Mouse (Mus musculus) T-cell, adult 2 months (primary cell): ENCODE measurements around the gene Rdh16f2.
"Not testable (repeated sequence)": the region's sequence is repeated elsewhere in the genome, so short reads cannot be mapped to it uniquely, and the experiment has no call there.

Source experiments
- DNase-seq: peaks from one replicate; pipeline ENCODE4 v3.0.0; 2022; ENCODE audit warnings: low spot score

The Rdh16f2 gene

DNA sequence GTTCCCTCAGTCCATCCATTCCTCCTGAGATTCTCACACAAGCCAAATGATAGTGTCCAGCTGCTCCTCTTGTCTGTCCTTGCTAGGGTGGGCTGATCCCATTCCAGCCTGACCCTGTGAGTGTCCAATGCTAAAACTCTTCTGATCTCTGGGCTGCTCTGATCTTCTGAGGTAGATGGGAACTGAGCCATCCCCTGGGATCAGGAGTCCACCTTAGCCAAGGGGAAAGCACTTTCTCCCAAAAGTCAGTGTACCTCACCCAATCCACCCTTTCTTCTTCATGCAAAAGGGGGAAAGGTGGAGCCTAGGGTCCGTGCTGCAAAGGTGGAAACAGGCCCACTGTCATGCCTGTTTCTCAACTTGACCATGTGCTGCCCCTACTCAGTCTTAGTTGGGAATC lies 25.2 kb downstream of the Rdh16f2 start:
- no peak for DNase-seq

DNA sequence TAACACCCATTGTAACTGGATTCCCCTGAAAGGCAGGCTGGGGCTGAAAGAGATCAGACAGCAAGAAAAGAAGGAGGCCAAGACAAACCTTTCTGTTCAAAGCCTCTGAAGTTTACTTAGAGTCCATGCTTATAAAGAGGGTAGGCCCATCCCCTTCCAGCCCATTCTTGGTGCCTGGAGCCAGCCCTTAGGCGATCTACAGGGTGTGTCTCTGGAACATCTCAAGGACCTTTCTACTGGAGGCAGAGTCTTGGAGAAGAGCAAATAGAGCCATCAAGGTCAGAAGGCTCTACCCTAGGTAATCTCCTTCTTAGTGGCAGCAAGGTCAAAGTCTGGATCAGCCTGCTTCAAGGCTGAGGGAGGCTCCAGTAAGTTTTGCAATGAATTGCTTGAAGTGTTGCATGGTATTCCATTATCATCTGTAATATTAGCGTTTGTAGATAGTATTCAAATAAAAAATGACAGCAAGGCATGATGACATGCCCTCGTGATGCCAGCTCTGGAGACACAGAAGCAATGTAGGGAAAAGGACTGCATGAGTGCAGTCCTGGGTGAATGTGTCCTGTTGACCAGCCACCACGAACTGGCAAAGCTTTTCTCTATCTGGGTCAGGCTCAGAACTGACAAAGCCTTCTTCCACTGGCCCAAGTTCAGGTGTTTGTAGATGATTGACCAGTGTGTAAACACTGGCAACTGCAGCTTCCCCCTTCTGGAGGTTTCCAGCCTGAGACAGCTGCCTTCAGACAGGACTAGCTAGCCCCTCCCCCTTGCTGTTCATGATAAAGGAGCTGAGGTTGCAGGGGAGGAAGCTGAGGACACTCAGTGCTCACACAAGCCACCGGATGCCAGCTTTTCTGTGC lies 27.1 kb downstream of the Rdh16f2 start:
- peak; percentile 34 for DNase-seq

DNA sequence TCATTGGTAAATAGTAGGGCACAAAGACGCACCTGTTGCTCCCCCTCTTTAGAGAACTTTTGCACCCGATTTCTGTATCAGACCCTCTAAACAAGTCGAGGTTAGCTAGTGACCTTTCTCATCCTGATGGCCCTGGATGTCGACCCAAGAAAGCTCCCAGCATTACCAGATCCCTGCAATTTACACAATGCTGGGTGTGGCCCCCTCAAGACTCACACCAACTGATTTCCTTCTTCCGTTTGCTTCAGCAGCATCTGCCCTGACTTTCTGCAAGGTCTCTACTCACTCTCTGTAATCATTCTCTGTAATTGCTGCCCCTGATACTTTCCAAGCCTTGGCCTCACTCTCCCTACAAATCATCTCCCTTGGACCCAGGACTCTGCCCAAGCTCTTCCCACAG lies 30.4 kb downstream of the Rdh16f2 start:
- no peak for DNase-seq

DNA sequence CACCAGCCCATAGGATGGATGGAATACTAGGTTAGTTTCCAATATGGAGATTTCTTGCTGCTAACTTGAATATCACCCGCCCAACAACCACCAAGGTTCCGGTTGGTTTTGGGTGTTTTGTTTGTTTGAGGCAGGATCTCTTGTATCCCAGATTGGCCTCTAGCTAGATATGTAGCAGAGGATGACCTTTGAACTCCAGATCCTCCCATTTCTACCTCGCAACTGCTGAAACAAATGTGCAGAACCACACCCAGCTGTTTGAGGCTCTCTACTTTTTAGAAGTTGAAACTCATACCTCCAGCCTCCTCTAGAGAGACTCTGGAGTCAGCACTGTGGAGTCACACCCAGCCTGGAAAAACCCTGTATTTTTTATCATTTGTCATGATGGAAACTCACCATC lies 31.2 kb downstream of the Rdh16f2 start:
- DNase-seq: no peak

DNA sequence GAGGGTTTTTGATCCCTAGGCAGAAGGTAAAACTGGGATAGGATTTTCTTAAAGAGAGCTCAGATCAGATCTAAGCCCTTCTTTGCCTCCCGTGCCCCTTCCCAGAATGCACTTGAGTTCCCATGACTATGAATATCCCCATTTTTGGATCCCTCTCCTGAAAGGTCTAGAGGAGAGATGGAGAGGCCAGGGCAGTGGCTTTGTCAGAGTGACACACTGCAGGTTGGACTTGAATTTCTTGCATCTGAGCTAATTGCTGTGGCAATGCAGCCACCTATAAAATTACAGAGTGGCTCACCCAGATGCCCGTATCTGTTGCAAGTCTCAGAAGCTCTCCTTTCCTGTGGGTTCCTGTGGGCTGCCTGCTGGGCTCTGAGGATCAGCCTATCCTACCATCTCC lies 31.9 kb downstream of the Rdh16f2 start, which contains the start of gene Sdr9c7:
Gene Sdr9c7, plus strand, starts transcription at position 301 of the 400 bp plus-strand sequence.
- no peak for DNase-seq

DNA sequence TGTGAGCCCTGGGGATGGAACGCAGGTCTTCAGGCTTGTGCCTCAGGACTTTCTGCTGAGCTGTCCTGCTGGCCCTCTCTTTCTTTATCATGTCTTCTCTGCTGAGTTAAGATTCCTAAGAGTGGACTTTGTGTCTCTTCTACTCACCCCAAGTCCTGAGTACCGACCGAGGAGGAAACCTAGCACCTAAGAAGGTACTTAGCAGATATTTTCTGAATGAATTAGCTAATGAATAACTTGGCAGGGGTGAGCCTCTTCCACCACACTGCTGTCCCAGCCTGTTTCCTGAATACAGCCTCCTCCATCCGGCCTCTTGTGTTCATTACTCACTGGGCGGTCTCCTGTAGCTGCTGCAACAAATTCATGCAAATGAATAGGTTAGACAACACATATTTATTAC lies 33.5 kb downstream of the Rdh16f2 start:
- DNase-seq: no peak

DNA sequence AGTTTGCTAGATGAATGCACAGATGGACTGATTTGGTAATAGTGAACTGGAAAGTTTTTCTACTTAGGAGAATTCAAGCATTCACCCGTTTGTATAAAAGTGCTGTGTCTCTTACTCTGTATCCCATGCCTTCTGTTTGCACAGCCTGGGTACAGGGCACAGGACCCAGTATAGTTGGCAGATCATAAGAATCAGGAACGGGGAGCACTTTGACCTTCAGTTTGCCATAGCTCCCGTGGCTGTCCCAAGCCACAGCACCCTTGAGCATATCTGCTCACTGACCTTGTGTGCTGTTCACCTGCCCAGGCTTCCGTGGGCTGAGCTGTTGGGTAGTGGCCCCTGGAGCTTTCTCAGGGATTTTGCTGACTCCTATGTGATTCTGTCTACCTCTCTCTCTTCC lies 35.5 kb downstream of the Rdh16f2 start:
- no peak for DNase-seq

DNA sequence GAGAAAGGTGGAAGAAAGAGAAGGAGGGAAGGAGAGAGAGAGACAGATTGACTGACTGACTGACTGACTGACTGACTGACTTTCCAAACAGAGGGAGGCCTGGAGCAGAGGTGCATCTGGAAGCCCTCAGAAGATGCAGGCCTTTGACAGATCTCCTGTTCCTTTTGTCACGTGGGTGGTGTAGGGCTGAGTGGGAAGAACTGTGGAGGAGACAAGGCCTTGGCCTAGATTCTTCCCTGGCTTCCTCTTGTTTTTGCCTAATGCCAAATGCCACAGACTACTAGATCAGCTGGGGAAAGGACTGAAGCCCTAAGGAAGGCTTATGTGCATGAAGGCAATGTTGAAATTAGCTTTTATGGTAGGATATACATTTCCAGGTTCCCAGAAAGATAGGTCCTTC lies 36.8 kb downstream of the Rdh16f2 start:
- no peak for DNase-seq

DNA sequence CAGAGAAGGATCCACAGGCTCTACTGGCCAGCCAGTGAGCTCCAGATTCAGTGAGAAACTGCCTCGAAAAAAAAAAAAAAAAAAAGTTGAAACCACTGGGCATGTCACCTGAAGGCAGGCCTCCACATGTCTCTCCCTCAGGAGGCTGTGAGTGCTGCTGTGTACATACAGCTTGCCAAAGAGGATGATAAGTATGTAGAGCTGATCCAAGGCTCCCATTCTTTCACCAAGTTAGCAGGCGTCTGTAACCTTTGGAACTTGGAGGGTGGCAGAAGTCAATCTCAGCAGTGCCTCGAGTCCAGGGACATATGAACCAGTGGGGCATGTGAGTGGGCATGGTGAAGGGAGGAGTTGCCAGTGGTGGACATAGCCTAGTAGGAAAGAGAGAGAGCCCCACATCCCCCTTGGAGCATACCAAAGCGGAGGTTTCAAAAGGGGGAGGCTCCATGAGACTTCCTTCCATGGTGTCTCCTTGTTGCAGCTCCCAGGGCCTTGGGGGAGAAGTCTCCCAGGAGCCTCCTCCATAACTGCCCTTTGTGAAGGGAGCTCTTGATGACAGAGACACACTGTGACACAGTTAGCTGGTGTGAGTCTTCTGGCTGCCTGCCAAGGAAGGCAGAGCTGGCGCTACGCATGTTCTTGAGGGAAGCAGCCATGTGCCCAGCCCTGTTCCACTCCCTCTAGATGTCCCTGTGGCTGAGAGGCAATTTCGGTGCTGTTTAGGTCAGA lies 38.6 kb downstream of the Rdh16f2 start:
- no peak for DNase-seq

DNA sequence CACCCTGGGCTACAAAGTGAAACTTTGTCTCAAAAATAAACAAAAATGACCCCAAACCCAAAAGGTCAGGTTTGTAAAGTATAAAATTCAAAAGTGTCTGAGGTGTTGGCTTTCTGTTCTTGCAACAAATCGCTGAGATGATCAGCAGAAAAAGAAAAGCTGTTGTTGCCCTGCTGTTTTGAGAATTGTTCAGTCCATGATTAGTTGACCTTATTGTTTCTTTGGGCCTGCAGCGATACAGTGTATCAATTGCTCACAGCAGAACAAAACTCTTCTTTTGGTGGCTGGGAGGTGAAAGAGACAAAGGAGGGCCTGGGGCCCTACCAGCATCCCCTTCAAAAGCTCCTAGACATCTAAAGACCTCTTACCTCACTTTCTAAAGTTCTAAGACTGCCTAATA lies 39.9 kb downstream of the Rdh16f2 start:
- DNase-seq: no peak

DNA sequence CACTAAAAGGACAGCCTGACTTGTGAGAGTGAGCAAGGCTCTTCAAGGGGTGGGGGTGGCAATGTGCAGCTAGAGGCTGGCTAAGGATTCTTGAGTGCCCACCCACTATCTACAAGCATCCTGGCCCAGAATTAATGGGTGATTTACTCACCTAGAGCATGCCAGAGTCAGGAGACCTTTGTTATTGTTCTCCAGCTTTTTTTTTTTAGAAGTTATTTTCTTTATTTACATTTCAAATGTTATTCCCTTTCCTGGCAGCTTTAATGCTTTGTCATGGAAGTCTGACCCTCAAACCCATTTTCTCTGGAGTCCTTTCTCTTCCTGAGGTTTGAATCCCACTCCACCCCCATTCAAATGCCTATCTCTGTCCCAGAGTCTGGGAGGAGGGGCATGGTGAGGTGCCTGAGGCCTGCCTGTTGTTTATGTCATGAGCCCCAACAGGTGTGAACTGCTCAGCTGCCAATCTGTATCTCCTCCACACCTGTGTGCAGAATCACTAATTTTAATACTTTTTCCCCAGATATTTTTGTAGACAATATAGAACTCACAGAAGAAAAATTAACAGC lies 41.2 kb downstream of the Rdh16f2 start:
- DNase-seq: no peak

DNA sequence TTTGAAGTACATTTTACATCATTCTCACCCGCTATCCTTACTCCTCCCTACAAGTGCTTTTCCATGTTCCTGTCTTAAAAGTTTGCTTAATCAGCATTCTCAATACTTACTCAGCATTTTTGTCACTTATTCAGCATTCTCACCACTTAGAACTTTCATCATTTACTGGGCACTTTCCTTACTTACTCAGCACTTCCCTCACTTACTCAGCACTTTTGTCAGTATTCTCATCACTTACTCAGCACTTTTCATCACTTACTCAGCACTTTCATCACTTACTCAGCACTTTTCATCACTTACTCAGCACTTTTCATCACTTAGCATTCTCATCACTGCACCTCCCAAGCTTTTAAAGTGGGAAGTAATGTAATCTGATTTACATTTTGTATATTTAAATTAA lies 49.3 kb downstream of the Rdh16f2 start:
- no peak for DNase-seq

DNA sequence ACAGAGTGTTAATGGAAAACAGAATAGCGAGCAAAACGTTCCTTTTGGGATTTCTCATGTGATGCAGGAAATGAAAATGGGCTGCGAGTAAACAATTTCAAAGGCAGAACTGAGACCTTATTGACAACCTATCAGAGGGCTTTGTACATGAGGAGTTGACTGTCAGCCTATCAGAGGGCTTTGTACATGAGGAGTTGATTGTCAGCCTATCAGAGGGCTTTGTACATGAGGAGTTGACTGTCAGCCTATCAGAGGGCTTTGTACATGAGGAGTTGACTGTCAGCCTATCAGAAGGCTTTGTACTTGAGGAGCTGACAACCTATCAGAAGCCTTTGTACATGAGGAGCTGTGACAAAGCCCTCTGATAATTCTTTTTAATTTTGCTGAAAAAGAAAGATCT lies 50.9 kb downstream of the Rdh16f2 start:
- not testable (repeated sequence) for DNase-seq

DNA sequence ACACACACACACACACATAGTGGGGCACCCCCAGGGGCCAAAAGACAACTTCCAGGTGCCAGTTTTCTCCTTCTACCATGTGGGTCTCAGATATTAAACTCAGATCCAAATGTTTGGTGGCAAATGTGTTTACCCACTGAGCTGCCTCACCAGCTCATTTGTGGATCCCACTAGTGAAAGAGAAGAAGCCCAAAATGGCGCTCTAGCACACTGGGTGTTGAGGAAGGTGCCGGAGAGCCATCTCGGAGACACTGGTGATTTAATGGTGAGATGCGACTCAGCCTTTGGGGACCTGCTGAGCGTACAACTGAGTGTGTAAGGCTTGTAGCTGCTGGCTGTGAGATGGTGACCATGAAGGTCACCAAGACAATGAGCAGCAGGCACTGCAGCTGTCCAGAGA lies 51.4 kb downstream of the Rdh16f2 start:
- DNase-seq: no peak

DNA sequence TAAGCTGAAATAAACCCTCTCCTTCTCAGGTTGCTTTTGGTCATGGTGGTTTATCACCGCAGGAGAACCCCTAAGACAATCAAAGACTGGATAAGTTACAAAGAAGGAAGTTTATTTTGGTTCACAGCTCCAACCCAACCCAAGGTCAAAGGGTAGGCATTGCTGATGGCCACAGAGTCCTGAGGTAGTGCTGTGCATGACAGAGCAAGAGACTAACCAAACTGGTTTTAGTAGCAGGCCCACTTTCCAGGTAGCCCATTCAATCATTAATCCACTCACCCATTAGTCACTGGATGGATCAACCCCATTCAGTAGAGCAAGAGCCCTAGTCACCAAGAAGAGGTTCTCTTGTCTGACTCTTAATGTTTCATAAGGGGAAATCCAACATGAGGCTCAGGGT lies 56.0 kb downstream of the Rdh16f2 start:
- DNase-seq: no peak

DNA sequence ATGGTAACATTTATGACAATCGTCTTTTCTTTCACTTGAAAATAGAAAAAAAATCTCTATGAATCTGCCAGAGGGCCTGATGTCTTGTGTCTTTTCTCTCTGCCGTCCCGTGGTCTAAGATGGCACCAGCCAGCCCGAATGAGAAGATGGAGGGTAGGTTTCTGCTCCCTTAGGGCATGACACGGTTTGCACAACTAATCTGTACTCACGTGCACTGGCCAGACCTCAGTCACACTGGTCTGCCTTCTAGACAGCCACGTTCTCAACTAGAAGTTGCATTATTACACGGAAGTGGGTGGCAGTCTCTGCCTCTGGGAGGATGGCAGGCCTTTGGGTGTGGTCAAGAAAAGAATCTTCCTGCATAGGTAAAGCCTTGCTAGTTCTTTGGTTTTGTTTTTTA lies 56.8 kb downstream of the Rdh16f2 start:
- no peak for DNase-seq

DNA sequence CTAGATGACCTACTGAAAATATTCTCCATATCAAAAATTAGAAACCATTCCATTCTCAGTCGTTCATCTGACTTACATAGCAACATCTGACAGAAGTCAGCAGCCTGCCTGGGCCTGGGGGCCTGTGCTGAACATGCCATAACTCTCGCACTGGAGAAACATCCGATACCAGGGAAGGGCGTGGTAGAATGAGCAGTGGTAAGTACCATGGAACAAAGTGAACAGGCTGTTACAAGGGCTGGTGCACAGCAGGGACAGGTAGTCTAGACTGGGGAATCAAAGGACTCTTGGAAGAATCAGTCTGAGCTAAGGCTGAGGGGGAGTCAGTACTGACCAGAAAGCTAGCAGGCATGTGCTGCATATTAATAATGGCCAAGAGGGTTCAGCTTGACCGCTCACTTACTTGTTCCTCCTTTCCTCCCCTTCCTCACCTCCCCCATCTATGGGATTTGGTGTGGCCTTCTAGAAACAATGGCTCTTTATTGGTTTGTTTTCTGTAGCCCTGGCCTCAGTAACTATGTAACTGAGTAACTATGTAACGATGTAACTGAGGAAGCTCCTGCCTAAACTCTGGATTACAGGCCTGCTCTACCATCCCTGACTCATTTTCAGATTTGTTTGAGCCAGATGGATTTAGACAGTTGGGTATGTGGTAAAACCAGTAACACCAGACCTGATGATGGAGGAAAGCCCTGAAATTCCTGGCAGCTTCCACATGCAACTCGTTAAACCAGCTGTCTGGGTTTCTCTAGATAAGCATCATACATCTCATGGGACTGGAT lies 58.5 kb downstream of the Rdh16f2 start:
- DNase-seq: no peak
